Mouse (Mus musculus): ENCODE measurements around the gene Bptf. TPM values are rescaled to one million over a fixed set of nuclear protein-coding genes. Genes with fewer than 3 reads are reported as not detected.
"Not testable (repeated sequence)": the region's sequence is repeated elsewhere in the genome, so short reads cannot be mapped to it uniquely, and the experiment has no call there.

Bptf gene
- total RNA-seq, 2 experiments from 2014 or later = 46.5 to 80.7 TPM

DNA sequence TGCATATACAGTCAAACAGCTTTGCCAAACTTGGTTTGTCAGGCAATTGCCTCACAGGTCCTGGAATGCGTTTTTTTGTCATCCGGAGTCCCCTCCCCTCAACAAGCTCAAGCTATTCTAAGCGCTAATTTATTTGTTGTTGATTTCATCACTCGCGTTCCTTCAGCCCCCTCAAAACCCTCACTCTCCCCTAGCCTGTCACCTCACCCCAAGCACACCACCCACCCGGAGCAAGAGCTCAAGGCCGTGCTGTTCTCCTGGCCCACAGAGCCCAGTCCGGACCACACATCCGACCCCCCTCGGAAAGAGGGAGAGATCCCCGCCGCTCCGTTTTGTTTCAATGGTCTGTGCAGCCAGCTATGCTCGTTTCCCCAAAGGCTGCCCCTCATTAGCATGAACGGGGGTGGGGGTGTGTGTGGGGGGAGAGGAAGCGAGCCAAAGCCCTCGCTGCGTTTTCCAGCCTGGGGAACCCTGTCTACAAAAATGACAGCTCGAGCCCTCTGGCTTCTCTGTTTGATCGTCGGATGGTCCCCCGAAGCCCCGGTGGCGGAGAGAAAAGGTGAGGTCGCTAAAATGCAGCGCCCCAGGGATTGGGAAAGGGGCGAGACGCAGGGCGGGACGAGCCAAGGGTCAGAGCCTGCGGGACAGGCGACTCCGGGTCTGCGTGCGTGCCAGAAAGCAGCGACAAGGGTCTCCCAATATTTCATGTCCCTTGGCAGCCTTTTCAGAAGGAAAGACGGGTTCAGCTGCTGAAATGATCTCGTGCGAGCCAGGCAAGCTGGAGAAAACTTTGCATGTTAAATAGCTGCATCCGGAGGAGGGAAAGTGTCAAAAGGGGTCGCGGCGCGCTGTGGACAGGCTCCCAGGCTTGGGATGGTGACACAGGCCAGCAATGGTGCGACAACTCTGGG lies 106.3 kb downstream of the Bptf start, which contains the start of gene 1810010H24Rik:
Gene 1810010H24Rik (plus strand): TSS at position 271 of the 911 bp plus-strand sequence.
- ATAC-seq (replicated peaks; ENCODE audit: low FRiP score, low TSS enrichment, poor library complexity, severe bottlenecking) = no peak

DNA sequence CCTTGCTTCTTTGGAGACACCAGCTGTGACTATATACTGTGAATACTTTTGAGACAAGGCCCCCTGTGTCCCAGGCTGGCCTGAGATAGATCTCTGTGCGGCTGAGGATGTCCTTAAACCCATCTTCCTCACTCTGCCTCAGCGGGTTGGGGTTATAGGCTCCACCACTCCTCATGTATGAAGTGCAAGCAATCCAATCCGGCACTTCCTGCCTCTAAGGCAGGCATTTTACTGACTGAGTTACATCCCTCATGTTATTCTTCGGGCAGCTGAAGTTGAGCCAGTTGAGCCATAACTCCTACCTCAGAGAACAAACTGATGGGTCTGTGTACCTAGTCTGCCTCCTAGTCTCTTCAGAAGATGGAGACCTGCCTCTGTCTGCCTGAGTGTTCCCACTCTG lies 107.5 kb downstream of the Bptf start:
- ATAC-seq (replicated peaks; ENCODE audit: low FRiP score, low TSS enrichment, poor library complexity, severe bottlenecking) = no peak

DNA sequence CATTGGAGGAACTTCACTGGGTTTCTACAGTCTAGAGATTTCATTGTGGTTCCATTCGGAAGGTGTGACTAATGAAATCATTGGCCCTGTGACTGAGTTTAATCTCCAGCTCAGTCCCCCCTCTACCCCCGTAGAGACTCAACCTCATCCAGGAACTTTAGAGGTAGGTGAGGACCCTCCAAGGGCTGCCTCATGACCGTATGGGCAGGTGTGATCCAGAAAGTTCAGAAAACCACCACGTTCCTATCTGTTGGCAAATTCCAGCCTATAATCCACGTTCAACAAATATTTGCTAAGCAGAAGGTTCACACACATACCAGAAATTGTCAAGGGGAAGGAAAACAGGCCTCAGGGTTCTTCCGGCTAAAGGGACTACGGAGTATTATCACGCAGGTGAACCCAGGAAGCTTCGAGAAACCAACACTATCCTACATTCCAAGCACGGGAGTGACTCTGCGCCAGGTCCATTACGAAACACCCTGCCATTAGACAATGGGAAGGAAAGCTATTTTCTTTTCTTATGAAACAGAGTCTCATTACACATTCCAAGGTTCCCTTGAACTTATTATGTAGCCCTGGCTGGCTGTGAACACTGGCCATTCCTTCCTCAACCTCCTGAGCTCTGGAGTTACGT lies 109.8 kb downstream of the Bptf start:
- no peak for ATAC-seq (replicated peaks; ENCODE audit: low FRiP score, low TSS enrichment, poor library complexity, severe bottlenecking)

DNA sequence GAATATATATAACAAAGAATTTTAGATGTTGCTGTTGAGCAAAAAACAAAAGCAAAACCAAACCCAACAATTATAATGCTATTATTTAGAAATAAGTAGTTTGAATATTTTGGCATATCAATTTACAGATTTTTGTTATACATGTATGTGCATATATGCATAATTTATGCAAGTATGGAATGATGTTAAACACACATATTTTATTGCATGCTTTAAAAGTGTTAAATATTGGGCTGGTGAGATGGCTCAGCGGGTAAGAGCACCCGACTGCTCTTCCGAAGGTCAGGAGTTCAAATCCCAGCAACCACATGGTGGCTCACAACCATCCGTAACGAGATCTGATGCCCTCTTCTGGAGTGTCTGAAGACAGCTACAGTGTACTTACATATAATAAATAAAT lies 112.2 kb downstream of the Bptf start:
- ATAC-seq (replicated peaks; ENCODE audit: low FRiP score, low TSS enrichment, poor library complexity, severe bottlenecking) = not testable (repeated sequence)

DNA sequence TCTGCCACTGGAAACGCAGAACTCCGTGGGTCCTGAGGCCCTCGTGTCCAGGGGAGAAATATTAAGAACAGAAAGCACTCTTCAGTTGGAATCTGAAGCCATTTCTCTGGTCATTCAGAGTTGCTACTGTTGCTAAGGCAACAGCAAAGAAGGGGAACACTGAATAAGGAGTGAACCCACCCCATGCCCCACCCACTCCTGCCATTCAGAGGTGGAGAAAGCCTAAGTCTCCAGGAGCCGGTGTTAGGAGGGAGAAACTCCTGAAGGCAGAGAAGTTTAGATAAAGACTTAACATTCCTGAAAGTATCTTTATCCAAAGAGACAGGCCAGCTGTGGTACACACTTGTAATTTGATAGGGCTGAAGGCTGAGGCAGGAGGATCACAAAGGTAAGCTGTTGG lies 112.6 kb downstream of the Bptf start:
- ATAC-seq (replicated peaks; ENCODE audit: low FRiP score, low TSS enrichment, poor library complexity, severe bottlenecking) = no peak

DNA sequence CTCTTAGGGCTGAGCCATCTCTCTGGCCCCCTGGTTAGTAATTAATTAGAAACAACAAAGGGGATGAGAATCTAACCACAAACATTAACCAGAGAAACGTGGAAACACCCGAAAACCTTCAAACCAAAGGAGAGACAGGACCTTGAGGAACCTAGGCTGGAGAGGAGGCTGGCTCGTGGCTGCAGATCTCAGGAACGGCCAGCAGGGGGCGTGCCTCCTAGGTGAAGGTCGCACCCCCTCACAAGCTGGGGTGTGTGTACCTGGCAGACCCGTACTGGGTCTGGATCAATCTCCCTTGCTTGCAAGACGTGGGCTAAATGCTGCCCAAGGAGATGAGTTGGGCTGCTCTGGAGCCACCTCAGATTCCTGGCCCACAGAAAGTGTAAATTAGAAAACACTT lies 113.3 kb downstream of the Bptf start:
- ATAC-seq (replicated peaks; ENCODE audit: low FRiP score, low TSS enrichment, poor library complexity, severe bottlenecking) = peak; percentile 45; the same call in 1 of the 2 replicates

DNA sequence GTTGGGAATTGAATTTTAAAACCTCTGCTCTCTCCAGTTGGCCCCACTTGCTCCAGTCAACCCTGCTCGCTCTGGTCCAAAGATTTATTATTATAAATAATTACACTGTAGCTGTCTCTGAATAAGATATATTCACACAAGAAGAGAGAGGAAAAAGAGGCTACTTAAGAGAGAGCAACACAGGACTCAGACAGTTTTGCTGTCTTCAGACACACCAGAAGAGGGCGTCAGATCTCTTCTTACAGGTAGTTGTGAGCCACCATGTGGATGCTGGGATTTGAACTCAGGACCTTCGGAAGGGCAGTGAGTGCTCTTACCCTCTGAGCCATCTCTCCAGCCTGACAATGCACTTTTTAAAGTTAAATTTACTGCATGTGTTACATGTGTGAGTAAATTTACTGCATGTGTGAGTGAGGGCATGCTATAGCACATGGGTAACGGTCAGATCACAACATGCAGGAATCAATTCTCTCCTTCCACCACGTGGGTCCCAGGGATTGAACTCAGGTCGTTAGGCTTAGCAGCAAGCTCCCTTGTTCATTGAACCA lies 114.5 kb downstream of the Bptf start:
- no peak for ATAC-seq (replicated peaks; ENCODE audit: low FRiP score, low TSS enrichment, poor library complexity, severe bottlenecking)

DNA sequence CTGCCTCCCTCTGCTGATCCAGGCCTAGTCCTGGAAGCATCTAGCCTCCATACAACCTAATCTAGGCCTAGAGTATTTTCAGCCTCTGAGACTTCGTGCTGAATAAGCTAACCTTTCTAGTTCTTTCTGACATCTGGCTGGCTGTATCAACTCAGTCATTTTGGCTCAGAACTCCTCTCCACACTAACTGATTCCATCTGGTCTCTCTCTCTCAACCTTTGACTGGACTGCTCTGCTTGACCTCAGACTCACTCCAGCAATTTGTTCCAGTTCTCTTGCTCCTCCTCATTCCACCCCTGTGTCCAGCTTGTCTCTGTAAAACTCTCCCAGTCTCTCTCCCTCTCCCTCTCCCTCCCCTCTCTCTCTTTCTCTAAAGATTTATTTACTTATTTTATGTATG lies 115.0 kb downstream of the Bptf start:
- no peak for ATAC-seq (replicated peaks; ENCODE audit: low FRiP score, low TSS enrichment, poor library complexity, severe bottlenecking)

DNA sequence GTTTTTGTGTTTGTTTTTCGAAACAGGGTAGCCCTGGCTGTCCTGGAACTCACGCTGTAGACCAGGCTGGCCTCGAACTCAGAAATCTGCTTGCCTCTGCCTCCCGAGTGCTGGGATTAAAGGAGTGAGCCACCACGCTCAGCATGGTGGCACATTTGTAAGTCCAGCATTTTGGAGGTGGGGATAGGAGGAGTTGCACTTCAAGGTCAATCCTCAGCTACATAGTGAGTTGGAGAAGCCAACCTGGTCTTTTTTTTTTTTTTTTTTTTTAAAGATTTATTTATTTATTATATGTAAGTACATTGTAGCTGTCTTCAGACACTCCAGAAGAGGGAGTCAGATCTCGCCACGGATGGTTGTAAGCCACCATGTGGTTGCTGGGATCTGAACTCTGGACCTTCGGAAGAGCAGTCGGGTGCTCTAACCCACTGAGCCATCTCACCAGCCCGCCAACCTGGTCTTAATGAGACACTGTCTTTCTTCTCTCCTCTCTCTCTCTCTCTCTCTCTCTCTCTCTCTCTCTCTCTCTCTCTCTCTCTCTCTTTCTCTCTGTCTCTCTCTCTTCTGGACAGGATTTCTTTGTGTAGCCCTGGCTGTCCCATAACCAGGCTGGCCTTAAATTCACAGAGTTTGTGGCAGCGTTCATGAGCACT lies 116.3 kb downstream of the Bptf start:
- not testable (repeated sequence) for ATAC-seq (replicated peaks; ENCODE audit: low FRiP score, low TSS enrichment, poor library complexity, severe bottlenecking)

DNA sequence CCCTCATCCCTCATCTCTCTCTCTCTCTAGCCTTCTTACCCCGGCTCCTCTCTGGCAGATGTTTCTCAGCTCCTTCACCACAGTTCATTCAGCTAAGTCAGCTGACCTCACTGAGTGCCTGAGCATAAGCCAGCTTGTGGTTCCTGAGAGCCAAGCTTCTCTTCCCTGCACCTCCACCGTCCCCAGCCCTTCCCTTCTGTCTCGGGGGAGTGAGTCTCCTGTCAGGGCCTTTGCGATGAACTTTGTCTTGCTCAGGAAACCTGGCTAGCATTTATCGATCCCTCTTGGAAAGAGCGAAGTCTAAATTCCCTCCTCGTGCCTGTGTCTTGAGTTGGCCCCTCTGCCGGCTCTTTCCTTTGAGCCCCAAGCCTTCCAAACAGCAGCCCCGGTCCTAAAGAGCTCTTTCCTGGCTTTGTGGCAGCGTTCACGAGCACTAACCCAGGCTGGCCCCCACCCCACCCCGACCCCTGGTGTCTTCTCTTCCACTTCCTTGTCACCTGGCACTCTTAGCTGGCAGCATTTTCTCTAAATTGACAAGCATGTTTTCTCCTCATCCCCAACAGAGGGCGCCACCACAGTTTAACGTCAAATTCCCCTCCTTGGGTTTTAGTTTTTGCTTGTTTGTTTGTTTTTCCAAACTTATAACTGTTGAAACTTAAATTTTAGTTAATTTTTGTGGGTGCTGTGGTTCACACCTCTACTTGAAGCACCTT lies 117.2 kb downstream of the Bptf start:
- ATAC-seq (replicated peaks; ENCODE audit: low FRiP score, low TSS enrichment, poor library complexity, severe bottlenecking) = no peak

DNA sequence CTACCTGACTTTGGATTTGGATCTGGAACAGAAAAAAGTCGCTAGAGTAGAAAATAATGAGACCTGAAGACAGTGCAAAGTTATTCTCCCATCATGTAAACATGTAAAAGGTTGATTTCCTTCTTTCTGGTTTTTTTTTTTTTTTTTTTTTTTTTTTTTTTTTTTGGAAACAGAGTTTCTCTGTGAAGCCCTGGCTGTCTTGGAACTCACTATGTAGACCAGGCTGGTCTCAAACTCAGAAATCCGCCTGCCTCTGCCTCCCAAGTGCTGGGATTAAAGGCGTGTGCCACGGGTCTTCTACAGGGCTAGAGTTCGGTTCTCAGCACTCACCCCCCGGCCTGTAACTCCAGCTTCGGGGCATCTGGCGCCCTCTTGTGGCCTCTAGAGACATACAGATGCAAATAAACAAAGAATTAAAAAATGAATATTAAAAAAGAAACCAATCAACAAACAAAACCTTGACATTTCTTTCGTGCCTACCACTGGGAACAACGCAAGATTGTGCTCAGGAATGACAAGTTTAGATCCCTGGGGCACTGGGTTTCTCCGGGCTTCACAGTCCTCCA lies 117.8 kb downstream of the Bptf start:
- ATAC-seq (replicated peaks; ENCODE audit: low FRiP score, low TSS enrichment, poor library complexity, severe bottlenecking) = no peak

DNA sequence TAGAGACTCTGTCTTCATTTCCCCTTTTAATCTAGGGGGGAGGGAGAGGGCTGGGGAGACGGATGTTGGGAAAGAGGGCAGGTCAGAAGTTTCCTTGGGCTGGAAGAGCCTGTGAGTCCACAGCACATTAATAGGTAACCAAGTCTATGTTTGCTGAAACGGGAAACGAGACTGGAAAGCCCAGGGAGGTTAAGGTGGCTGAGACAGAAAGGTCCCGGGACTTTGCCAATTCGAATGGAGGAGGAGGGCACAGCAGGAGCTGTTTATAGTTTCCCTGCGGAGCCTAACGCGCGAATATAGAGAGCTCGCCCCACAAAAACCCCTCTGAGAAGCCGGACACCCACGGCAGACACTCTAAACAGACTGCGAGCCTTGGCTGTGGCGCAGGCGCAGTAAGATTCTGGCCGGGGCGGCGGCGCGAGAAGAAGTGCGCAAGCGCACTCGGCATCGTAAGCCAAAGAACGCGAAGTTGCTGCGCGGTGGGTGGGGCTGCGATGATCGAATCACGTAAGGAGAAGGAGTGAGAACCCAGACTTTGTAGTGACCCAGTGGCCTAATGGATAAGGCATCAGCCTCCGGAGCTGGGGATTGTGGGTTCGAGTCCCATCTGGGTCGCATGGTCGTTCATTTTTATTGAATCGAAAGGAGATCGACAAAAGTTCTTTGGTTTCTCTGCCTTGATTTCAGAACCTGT lies 119.5 kb downstream of the Bptf start:
- ATAC-seq (replicated peaks; ENCODE audit: low FRiP score, low TSS enrichment, poor library complexity, severe bottlenecking) = peak; percentile 93

DNA sequence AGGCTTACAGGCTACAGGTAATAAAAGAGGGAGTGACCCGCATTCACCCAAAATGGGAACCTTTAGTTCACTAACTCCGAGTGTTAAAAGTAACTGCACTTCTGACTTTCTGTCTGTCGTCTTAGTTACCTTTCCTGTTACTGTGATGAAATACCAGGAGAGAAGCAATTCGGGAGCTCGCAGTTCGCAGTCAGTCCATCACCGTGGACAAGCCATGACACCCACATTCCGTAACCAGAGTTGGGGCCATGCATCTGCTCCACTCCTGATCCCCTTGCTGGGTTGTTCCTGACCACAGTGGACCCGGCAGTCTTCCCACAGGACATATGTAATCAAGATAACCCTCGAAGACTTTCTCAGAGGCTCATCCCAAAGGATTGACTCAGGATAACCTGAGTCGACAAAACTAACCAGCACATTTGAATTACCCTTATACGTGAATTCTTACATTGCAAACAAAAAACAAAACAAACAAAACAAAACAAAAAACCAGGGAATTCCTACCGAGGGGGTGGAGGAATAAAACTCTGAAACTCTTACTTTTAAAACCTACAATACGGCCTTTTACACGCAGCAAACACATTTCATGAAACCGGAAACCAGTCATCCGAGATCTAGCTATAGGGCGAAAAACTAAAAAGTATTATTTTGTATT lies 120.1 kb downstream of the Bptf start:
- no peak for ATAC-seq (replicated peaks; ENCODE audit: low FRiP score, low TSS enrichment, poor library complexity, severe bottlenecking)

DNA sequence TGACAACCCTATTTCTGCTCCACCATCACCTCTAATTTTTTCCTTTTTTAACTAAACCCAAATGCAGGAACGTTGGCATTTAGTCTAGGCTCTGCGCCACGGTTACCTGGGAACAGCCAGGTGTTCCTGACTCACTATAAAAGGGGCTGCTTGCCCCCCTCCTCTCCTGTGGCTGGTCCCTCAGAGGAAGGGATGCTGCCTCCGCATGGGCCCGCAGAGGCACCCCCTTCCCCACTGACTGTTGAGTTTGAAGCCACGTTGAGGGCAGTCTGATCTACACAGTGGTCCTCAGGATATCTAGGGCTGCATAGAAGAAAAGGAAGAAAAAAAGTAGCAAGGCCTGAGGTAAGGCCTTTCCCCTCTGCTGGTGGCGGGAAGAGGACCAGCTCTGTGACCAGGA lies 120.8 kb downstream of the Bptf start:
- no peak for ATAC-seq (replicated peaks; ENCODE audit: low FRiP score, low TSS enrichment, poor library complexity, severe bottlenecking)

DNA sequence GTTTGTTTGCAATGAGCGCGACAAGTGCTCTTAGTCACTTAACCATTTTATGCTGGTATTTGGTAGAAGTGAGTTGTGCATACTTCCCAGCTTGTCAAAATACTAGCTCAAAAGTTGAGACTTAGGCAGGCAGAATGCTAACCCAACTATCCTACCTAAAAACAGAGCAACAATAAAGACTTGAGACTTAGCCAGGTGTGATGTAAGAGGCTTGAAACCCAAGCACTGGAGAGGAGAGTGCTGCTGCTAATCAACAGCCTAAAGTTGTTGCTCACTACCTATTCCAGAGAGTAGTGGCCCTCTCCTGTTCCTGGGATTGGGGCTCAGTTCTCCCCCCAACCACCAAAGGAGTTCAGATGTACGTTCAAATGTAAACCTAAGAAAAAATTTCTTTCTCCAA lies 121.5 kb downstream of the Bptf start:
- no peak for ATAC-seq (replicated peaks; ENCODE audit: low FRiP score, low TSS enrichment, poor library complexity, severe bottlenecking)

DNA sequence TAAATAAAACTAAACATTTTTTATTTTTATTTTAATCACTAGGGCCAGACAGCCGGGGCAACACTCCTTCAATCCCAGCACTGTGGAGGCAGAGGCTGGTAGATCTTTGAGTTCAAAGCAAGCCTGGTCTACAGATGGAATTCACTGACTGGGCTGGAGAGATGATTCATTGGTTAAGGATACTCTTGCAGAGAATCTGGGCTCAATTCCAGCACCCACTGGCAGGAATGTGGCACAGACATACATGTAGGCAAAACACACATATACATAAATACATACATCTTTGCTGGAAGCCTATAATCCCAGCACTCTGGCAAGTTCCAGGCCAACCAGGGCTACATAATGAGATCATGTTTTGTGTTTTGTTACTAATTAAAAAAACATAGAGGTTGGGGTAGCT lies 126.4 kb downstream of the Bptf start:
- no peak for ATAC-seq (replicated peaks; ENCODE audit: low FRiP score, low TSS enrichment, poor library complexity, severe bottlenecking)

DNA sequence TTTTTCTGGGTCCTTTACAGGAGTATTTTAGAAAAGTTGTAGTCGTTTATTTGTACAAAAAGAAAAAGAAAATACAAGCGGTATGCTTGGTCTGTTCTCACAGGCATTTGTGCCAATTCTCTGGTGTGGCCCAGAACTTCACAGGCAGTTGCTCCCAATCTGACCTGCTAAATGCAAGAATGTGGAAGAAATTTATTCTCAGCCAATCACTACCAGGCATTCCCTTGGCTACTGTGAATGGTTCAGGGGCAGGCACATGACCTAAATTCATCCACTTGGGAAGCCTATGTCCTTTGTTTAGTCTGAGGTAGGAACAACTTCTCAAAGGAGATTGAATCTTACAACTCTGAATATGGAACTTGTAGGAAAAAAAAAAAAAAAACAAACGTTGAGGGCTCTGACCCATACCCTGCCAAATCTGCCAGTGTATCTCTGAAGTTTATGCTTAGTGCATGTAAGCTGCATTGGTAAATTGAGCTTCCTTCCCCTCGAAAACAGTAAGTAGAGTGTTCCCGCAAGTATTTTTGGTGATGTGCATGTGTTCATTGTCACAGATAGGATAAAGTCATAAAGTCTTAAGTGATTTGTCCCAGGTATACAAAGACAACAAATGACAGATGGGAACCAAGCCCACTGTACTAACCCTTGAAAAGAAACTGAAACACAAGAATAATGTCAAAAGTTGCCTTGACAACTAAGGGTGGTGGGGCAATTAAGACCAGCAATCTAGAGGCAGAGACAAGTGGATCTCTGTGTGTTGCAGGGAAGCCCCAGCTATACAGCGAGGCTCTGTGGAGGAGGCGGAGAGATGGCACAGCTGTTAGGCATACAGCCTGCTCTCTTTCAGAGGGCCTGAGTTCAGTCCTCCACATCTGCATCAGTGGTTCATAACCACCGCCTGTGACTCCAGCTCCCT lies 129.9 kb downstream of the Bptf start:
- ATAC-seq (replicated peaks; ENCODE audit: low FRiP score, low TSS enrichment, poor library complexity, severe bottlenecking) = no peak
